Mouse (Mus musculus) adrenal gland, postnatal 25 days (tissue): ENCODE measurements around the gene 1700029I15Rik. TPM values are rescaled to one million over a fixed set of nuclear protein-coding genes. Genes with fewer than 3 reads are reported as not detected.
A peak's percentile ranks its signal among the peaks of the same experiment; 100 is the strongest.

Experiments used
- DNase-seq: peaks from one replicate; pipeline ENCODE4 v3.0.0; 2021; ENCODE audit warnings: mixed read lengths
- long read RNA-seq: library from polyadenylated mRNA; stranded (forward); transcript quantifications from one replicate; pipeline ENCODE4 v2.0.0, GENCODE M21; 2021
- total RNA-seq: library from RNA; stranded (reverse); gene quantifications from 2 replicates; pipeline ENCODE4 v1.2.3, GENCODE M21; 2021

1700029I15Rik gene
- total RNA-seq = 18.7 and 19.1 TPM in 2 replicates
- long read RNA-seq, partial matches to known transcripts = 1 of 3 reads
- long read RNA-seq, other reads (novel, unspliced or antisense) = 0 of 3 reads

DNA sequence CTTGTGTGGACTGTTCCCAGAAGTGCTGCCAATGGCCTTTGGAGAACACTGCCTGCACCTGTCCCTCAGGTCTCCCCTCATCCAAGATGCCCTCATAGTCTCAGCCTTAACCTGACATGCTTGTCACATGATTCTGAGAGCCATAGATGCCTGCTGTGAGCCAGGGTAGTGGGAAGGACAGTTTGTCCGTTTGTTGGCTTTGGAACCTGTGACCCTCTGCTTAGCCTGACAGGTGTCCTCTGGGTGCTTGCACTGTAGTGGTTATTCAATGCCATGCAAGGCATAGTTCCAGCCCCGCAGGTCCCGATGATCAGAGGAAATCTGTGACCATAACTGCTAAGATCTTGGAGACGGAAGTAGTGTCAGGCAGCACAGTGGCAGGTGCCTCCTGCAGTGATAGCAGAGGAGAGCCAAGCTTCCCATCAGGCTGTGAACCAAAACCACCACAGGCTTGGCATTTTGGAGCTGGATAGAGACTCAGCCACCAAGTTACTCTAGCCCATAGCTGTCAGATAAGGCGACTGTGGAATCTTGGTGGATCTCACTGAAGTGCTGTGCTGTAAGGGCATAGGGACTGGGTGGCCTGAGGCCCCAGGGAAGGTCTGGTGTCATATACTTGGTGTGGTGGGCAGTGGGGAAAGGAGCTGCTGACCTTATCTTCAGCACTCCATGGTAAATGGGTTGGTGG, at the start of gene 1700029I15Rik:
Gene 1700029I15Rik, plus strand, starts transcription at position 638 of the 688 bp plus-strand sequence.
- DNase-seq = no peak

DNA sequence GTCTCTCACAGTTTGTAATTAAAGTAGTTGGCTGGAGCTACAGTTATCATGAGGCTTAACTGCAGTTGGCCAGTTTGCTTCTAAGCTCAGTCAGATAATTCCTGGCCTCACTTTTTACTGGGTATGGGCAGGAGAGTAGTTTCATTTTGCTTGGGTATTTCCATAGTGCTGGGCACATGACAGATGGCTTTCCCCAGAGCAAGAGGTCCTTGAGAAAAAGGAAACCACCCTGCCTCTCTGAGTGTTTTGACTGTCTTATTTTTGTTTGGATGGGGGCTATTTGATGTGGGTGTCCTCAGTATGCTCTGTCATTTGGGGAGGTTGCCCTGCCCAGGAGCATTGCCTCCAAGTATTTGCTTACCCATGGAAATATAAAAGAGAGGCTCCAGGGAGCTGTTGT, 39.9 kb upstream of the 1700029I15Rik start:
- no peak for DNase-seq

DNA sequence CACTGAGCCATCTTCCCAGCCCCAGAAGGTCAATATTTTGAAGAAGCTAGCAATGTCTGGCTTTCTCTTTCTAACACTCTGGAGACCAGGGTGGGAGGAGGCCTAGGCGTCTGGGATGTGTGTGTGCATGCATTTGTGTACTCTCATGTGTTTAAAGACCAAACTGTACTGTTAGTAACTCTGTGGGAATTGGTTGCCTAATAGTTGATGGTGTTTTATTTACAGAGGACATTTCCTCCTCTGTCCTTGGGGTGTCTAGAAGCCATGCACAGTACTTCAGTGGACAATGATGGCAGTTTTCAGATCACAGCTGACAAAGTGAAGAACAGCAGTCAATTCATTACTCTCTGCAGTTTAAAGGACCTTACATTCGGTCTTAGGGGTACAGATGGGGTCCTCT, 35.1 kb upstream of the 1700029I15Rik start:
- DNase-seq = no peak

DNA sequence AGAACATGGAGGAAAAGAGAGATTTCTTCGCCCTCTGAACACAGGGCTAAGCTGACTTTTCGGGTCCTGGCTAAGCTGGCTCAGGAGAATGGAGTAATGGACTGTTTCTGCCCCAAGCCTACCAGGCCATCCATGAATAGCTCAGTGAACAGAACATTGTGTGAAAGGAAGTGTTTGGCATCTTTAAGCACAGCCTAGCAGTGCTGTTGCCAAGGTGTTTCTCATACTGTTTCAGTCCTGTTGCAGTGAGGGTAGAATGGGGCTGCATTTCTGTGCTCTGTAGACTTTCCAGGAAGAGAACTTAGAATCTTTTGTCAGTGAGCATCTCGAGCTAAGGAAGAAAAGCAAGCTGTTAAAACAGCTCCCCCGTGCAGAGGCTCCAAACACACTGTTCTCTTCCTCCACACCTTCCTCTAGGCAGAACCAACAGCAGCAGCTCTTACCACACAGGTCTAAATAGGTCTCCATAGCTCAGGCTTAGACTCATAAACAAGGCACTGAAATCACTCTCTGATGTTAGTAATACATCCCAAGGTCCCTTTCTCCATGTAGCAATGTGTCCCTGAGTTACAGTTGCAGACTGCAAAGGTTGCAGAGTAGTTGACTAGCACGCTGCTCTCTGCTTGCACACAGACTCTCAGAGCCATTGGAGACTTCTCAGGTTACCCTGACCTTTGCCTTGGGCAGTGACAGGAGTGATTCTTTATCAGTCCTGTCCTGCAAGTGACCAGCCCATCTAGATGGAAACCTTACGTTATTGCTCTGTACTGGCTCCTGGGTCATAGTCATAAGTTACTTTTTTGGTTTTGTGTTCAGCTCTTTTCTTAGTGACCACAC, 32.5 kb upstream of the 1700029I15Rik start:
- DNase-seq = no peak

DNA sequence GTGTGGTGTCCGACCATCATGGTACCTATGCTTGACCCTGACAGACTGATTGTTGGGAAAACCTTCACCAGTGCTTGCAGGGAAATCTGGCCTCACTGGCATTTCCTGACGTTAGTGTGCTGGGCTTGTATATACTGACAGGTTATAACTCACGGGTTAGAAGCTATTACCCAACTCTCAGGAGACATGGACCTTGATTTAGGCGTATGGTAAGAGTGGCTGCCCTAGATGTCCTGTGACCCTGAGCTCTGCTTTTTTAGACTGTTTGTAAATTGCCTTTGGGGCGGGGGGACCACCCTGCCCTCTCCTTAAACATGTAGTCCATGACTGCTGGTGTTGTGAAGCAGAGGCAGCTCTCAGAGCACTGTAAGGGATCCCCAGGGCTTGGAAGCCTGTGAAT, 31.7 kb upstream of the 1700029I15Rik start:
- no peak for DNase-seq

DNA sequence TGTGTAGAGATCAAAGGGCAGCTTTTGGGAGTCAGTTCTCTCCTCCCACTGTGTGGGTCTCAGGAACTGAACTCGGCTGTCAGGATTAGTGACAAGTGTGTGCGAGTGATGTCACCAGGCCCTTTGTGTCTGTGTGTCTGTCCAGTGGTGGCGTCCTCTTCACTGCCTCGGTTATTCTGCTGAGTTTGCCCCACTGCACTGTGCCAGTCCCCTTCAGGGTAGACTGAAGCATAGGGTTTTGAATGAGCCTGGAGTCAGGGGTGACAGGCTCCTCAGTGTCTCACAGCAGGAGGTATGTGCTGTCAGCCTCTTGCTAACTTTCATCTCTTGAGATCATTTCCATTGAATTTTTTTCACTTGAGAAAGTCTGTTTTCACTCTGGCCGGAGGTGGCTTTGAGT, 28.9 kb upstream of the 1700029I15Rik start:
- DNase-seq = no peak

DNA sequence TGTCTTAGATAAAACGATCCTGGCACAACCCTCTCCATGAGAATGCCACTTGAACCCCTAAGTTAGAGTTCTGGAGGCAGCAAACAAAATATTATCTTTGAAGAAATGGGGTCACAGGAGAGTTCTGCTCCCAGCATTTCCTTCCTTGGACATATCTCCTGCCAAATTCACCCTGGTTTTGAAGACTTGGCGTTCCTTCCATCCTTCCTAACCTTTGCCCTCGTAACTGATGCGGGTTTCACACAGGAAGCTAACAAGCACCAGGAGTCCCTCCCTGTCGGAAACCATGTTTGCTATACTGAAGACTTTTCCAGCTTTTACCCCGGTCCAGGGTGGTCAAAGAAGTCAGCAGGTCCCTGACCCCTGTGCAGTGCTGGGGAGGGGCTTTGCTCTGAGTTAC, 28.1 kb upstream of the 1700029I15Rik start:
- DNase-seq = no peak

DNA sequence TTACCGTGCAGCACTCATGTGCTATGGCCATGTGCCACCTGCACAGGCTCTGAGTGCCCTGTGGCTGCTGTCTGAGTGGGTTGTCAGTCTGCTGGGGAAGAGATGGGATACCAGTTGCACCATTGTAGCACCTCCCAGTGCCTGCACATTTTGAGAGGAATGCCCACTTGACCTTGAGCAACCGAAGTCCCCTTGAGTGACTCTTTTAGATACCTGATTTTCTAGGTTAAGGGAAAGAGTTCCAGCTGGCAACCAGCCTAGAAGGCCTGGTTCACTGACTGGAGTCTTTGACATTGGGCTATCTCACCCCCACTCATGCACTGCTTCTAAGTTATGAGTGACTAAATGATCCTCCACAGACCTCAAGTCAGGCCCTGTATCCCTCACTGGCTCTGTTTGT, 23.0 kb upstream of the 1700029I15Rik start:
- DNase-seq = no peak

DNA sequence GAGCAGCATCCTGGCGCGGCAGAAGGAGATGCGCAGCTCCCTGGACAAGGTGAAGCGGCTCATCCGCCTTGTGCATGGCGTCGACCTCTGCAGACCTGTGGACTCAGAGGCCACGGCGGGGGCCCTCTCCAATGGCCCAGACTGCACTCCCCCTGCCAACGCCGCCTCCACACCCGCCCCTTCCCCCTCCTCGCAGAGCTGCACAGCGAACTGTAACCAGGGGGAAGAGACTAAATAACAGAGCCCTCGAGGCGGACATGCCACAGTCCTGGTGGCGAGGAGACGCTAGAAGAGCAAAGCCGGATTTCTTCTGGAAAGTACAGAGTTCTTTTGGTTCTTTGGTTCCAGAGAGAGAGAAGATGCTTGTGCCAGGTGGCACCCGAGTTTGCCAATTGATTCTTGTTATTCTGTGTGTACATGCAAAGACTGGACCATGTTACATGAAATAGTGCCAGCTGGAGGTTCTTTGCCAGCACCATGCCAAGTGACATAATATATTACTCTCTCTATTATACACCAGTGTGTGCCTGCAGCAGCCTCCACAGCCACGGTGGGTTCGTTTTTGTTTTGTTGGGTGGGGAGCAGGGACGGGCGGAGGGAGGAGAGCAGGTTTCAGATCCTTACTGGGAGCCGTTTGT, 22.0 kb upstream of the 1700029I15Rik start:
- no peak for DNase-seq

DNA sequence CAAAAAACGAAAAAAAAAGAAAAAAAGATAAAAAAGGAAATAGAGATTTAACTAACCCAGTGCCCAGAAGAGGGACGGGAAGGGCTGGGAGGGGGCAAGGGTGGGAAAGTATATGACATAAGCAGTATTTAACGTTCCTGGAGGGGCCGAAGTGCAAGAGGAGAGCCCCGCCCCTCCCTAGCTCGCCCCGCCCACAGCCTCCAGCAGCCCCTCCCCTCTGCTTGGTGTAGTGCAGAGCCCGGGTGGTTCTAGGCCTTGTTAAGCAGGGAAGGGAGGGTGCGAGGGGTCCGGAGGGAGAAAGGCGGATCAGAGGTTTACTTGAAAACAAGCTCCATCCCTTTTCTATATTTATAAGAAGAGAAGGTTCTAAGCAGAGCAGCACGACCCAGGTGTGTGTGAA, 21.4 kb upstream of the 1700029I15Rik start:
- peak; percentile 38 for DNase-seq

DNA sequence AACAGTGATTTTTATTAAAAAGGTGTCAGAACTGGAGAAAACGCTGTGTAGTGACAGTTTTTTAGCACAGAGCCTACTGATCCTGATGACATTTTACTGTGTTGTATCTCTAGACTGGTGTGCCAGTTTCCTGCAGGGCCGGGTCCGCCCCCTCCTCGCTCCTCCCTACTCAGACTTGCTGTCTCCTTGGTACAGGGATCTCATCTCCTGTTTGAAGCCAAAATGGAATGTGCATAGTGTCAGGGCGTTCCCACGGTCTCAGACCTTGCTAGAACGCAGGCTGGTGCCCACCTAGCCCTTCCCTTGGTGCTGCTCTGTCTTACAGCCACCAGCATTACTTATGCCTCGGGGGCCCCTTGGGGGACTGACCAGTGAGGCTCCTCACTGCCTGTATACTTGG, 20.5 kb upstream of the 1700029I15Rik start:
- no peak for DNase-seq

DNA sequence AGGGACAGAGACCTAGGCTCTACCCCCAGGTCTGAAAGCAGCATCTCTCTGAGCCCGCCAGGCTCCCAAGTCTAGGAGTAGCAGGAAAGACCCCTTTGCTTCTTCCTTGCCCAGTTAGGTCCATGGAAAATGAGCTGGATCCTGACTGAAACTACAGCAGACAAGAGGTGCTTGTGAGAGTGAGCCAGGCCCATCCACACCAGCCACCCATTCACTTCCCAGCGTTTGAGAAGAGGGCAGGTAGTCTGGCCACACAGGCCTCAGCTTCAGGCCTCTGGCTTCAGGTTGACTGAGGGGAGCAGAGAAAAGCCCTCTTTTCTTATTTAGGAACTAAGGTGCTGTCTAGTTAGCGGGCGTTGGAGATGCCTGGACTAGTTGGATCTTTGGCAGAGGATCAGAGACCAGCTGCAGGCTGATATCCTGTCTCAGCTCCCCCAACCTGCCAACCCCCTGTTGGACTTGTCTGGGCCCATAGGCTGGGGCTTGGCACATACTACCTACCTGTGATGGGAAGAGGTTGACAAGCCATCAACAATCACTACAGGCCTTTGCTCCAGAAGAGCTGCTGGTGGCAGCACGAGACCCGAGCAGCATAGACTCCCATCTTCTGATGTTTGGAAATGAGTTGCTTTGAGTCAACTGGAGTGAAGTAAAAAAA, 19.6 kb upstream of the 1700029I15Rik start:
- peak; percentile 1 for DNase-seq

DNA sequence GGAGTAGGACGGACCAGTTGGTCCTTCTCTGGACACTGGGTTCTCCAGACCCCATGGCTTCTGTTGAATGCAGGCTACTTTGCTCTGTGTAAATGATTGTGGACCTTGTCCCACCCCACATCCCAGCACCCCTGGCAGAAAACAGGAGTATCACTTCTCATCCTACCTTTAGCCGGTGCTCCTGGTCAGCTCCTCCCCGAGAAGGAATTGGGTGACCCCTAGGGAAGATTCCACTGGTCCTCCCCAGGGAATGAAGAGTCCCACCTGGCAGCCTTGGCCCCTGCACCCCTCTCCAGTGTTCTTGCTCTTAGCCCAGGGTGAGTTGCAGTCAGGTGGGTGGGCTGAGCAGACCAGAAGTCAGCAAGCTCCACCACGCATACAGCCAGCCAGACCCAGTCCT, 18.3 kb upstream of the 1700029I15Rik start:
- DNase-seq = no peak

DNA sequence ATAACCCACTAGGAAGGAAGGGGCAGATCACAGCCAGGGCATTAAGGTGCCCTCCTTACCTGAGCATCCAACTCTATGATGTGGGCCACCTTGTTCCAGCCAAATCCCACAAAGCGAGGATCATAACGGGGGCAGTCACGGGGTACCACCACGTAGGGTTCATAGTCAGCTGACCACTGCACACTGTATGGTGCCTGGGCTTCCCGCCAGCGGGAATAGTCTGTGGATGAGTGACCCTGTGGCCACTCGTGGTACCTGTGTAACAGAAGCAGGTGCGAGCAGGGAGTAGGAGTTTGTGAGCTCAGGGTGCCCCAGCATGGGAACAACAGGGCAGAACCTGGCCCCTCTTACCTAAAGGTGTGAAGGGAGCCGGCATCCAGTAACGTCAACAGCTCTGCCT, 16.8 kb upstream of the 1700029I15Rik start:
- no peak for DNase-seq

DNA sequence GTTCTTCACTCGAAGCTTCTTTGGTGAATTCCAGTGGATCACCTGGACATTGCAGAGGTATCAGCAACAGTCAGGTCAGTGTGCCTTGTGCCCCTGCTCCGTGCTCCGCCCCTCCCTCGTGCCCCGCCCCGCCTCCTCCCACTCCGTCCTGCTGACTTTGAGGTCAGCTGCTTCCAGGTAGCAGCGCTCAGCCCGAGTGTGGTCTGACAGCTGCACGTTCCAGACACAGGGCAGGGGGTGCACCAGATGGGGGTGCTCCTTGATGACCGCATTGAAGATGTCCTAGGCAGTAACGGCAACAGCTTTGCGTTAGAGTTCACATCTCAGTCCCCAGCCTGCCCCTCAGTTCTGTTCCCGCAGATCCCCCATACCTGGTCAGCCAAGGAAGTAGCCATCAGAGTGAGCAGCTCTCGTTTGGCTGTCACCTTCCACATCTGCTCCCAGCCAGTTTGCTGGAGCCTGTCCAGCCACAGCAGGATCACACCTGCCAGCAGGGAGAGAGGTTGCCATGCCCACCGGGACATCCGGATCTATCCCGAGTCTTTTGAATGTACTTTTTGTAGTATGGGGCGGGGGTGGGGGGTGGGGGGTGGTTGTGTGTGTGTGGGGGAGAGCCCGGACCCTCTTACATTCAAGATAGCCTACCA, 14.8 kb upstream of the 1700029I15Rik start:
- DNase-seq = no peak

DNA sequence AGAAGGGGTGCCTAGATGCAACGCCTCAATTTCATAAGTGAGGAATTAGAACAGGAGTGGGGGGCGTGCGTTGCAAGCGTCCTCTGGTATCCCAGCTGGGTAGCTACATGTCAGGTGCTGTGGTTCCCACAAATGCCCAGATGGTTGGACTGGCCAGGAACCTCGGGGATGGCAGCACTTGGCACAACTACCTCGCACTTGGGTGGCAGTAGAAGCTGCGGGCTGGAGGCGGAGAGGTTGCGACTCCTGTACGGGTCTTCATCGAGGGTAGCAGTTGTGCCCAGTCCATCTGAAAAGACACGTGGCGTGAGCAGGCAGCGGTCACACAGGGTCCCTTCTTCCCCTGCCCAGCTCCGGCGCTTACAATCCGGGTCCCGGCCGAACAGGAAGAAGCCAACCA, 12.0 kb upstream of the 1700029I15Rik start:
- DNase-seq = no peak

DNA sequence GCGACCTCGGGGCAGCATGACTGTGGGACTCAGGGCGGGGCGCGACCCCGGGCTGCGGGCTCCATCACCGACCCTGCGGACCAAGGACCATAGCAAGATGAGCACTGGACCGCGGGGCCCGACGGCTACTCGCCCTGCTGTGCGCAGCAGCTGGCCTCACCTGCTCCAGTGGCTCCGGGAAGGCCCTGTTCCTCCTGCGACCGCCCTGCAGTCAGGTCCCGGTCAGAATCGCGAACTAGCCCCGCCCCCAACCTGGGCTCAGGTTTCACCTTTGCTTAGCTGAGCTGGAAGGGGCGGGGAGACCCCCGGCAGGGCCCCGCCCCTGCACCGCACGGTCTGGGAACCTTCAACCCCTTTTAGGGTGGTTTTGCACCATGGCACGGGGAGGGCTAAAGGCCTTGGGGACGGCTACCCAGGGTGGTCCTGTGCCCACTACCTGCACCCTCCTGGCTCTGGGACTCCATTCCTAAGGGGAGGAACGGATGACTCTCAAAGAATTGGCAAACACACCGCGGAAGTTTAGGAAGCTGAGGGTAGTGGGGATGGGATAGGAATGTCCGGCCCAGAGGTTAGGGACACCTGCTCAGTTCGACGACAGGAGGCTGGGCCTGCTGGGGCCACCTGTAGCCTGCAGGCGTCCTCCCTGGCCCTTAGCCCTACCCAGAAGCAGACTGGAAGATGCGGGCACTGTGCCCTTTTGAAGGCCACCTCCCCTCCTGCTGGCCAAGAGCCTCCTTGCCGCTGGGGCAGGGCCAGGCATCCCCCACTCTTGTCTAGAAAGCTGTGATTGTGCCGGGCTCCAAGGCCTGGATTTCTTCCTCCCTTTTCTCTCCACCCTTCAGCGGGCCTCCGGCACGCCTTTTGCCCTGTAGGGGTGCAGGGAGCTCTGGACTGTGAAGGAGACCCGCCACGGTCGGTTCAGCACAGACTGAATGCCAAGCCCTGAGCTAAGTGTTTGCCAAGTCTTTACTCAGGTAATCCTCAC, 11.2 kb upstream of the 1700029I15Rik start:
- peak; percentile 28 for DNase-seq

DNA sequence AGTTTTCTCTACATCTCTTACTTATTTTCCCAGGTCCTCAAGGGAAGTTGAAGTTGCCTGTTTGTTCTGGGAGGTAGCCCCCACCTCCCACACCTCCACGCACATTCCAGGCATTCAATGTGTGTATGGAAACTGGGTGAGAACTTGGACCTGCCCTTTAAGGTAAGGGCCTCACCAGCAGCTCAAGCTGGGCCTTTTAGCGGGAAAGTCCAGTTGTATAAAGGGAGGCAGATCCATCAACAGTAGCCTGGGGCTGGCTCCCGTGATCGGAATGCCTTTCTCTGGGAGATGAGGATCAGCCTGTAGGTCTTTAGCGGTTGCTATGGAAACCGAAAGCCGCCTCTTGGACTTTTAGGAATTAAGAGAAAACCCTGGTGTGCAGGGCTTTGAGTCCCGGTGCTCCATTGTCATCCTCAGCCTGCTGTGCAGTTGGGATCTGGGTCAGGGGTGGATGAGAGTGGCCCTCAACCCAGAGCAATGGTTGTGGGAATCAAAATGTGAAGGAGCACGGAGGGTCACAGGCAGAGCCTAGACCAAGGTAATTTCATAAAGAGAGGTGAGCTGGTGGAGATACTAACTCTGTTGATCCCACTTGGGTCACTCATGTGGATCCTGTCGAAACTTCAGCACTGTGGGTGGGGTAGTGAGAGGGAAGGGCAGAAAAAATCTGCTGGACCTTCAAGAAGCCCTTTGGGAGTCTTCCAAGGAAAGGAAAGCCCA, 10.2 kb upstream of the 1700029I15Rik start:
- no peak for DNase-seq

DNA sequence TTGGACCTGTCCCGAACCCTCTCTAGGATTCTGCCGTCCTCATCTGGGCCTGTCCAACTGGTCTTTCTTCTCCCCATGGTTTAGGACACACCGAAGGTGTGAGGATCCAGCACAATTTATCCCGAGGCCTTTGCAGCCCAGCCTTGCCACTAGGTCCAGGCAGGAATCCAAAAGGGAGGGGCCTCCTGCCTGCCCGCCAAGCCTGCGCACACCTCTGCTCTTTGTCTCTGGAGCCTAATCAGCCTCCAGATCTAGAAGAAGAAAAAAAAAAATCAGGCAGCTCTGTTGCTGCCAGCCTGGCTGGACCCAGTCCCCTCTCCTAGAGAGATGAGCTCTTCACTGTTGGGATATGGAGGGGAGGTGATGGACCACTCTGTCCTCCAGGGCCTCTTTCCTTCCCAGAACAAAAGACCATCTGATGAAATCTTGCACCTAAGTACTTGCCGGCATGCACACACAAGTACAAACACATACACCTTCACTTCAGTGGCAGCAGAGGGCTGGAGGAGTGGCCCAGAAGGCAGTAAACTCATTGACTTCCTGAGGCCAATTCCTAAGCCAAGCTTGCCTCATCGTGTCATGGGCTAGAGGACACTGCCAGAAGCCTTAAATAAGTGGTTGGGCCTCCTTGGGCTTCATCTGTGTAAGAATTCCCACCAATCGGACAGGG, 9.4 kb upstream of the 1700029I15Rik start:
- DNase-seq = peak; percentile 61

DNA sequence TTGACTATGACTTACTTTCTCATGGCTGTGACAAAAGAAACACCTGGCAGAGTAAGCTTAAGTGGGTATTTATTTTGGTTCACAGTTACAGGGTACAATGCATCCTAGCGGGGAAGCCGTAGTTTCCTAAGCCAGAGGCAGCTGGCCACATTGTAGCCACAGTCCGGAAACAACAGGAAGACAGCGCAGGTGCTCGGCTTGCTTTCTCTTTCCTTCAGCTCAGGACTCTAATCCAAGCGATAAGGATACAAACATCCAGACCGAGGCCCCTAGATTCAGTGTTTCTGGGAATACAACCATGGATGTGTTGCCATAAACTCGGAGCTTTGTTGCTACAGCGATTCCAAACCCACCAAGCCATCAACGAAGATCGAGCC, 8.9 kb upstream of the 1700029I15Rik start:
- no peak for DNase-seq
